Mouse (Mus musculus) kidney, embryonic 15.5 days (tissue): ENCODE measurements around the gene Kcnb1. TPM values are rescaled to one million over a fixed set of nuclear protein-coding genes. Genes with fewer than 3 reads are reported as not detected.

Experiments
- ATAC-seq: fragments of 200-750 bp; cut with Nextera tagmentation; replicated peaks from 2 replicates; pipeline ENCODE4 v1.8.0; 2017; ENCODE audit warnings: moderate TSS enrichment; ENCODE audit not compliant: low FRiP score
- H3K27ac ChIP-seq: fragments of 300-500 bp; sonication (generic); 2 replicates; pipeline ENCODE4 v1.5.1; 2015; ENCODE audit warnings: mild to moderate bottlenecking, inconsistent platforms
- H3K27me3 ChIP-seq: fragments of 300-500 bp; sonication (generic); 2 replicates; pipeline ENCODE4 v1.6.1; 2015; ENCODE audit warnings: inconsistent platforms
- H3K36me3 ChIP-seq: fragments of 300-500 bp; sonication (generic); 2 replicates; pipeline ENCODE4 v1.6.1; 2015; ENCODE audit warnings: inconsistent platforms
- H3K4me1 ChIP-seq: fragments of 300-500 bp; sonication (generic); 2 replicates; pipeline ENCODE4 v1.6.1; 2015; ENCODE audit warnings: inconsistent platforms
- H3K4me2 ChIP-seq: fragments of 300-500 bp; sonication (generic); 2 replicates; pipeline ENCODE4 v1.6.1; 2015; ENCODE audit warnings: moderate library complexity, mild to moderate bottlenecking, inconsistent platforms
- H3K4me3 ChIP-seq: fragments of 300-500 bp; sonication (generic); replicated peaks from 2 replicates; pipeline ENCODE4 v1.5.1; 2015; ENCODE audit warnings: mild to moderate bottlenecking, inconsistent platforms
- H3K9ac ChIP-seq: fragments of 300-500 bp; sonication (generic); 2 replicates; pipeline ENCODE4 v1.6.1; 2015; ENCODE audit warnings: mild to moderate bottlenecking, inconsistent platforms
- H3K9me3 ChIP-seq: fragments of 300-500 bp; sonication (generic); replicated peaks from 2 replicates; pipeline ENCODE4 v1.6.1; 2016; ENCODE audit warnings: inconsistent platforms
- WGBS: fragments of 180-500 bp; shearing (Covaris S2); methylation state at CpG from one replicate; pipeline ENCODE4 v1.1.7; 2015; ENCODE audit warnings: mixed read lengths; 5-methylcytosine and 5-hydroxymethylcytosine counted together
- polyA plus RNA-seq: library from polyadenylated mRNA; unstranded; fragments of >200 nt; fragmentation: Nextera tagmentation; extraction: Ambion mirVana; gene quantifications from 2 replicates; pipeline ENCODE4 v1.2.1, GENCODE M21; 2015

The Kcnb1 gene
- polyA plus RNA-seq, 1 experiment from 2014 or later = 1.9 TPM

GRCm38 (mm10) chr2:167061381-167062034 is 128.4 kb downstream of the Kcnb1 start:
- peaks cover 57% of the 10 kb centered on the region for H3K4me1 ChIP-seq
- H3K4me2 ChIP-seq = peak overlapping the region; percentile 79
- 12% methylated on average over 11 of the region's 11 CpGs for WGBS
- peak overlapping the region; percentile 88 for H3K27ac ChIP-seq
- H3K9ac ChIP-seq = peak overlapping the region; percentile 91
- no peaks in the 10 kb centered on the region for H3K27me3 ChIP-seq
- H3K36me3 ChIP-seq = peaks cover 41% of the 10 kb centered on the region
- peak overlapping the region; percentile 79 for H3K4me3 ChIP-seq
- ATAC-seq = no peak
- no peaks in the 10 kb centered on the region for H3K9me3 ChIP-seq

GRCm38 (mm10) chr2:167060761-167061160 is 129.2 kb downstream of the Kcnb1 start:
- no peak for ATAC-seq
- Histone ChIP-seq H3K9ac (peak overlapping the region; percentile 91), H3K4me1 (peaks cover 54% of the 10 kb centered on the region), H3K36me3 (peaks cover 41% of the 10 kb centered on the region), H3K27me3 (no peaks in the 10 kb centered on the region), H3K4me2 (peak overlapping the region; percentile 79), H3K9me3 (no peaks in the 10 kb centered on the region), H3K27ac (peak overlapping the region; percentile 88), H3K4me3 (peak overlapping the region; percentile 17)

DNA sequence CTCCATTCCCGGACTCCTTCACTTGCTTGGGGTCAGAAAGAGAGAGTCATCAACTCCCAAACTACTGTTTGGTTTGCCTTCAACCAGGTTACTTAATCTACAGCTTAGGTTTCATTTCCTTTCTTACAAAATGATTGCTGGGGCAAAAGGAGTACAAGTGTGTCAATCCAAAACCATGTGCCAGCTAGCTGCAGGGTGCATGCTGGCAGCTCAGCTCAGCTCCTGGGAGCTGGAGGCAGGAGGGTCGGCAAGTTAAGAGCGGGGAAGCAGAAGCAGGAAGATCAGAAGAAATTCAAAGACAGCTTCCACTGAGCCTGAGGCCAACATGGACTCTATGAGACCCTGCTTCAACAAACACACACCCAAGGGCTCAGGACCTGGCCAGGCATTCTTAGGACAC is 129.6 kb downstream of the Kcnb1 start:
- no peaks in the 10 kb centered on the region for H3K9me3 ChIP-seq
- no peak for ATAC-seq
- peaks cover 41% of the 10 kb centered on the region for H3K36me3 ChIP-seq
- peak overlapping the region; percentile 79 for H3K4me2 ChIP-seq
- WGBS = 53% methylated on average over 3 of the region's 3 CpGs
- peaks cover 50% of the 10 kb centered on the region for H3K4me1 ChIP-seq
- H3K27ac ChIP-seq = peak overlapping the region; percentile 88
- H3K27me3 ChIP-seq = no peaks in the 10 kb centered on the region
- H3K4me3 ChIP-seq = peak overlapping the region; percentile 17
- H3K9ac ChIP-seq = peak overlapping the region; percentile 91

GRCm38 (mm10) chr2:167059960-167060359 is 130.0 kb downstream of the Kcnb1 start:
- Histone ChIP-seq H3K4me1 (peaks cover 46% of the 10 kb centered on the region), H3K9me3 (no peaks in the 10 kb centered on the region), H3K9ac (peak overlapping the region; percentile 31; the same call in 1 of the 2 replicates), H3K27me3 (no peaks in the 10 kb centered on the region), H3K27ac (peak overlapping the region; percentile 88), H3K4me2 (peak overlapping the region; percentile 79), H3K4me3 (peak overlapping the region; percentile 19), H3K36me3 (peaks cover 41% of the 10 kb centered on the region)
- WGBS = 58% methylated on average over 12 of the region's 12 CpGs
- no peak for ATAC-seq

- no peaks in the 10 kb centered on the region for H3K9me3 ChIP-seq
- H3K27ac ChIP-seq = peak overlapping the region; percentile 88
- H3K9ac ChIP-seq = peak overlapping the region; percentile 31; the same call in 1 of the 2 replicates
- peaks cover 41% of the 10 kb centered on the region for H3K36me3 ChIP-seq
- WGBS = 60% methylated on average over 8 of the region's 8 CpGs
- peaks cover 45% of the 10 kb centered on the region for H3K4me1 ChIP-seq
- ATAC-seq = no peak
- H3K4me2 ChIP-seq = peak overlapping the region; percentile 79
- peak overlapping the region; percentile 19 for H3K4me3 ChIP-seq
- H3K27me3 ChIP-seq = no peaks in the 10 kb centered on the region
Measured at GRCm38 (mm10) chr2:167059536-167059935, 130.4 kb downstream of the Kcnb1 start.

- ATAC-seq = no peak
- Histone ChIP-seq H3K4me2 (peak overlapping the region; percentile 25), H3K9me3 (no peaks in the 10 kb centered on the region), H3K4me3 (no peak overlapping the region), H3K27ac (peak overlapping the region; percentile 88), H3K9ac (0 out of 2 replicates have a peak overlapping the region, but pooled peaks have one; percentile 31), H3K4me1 (peaks cover 46% of the 10 kb centered on the region), H3K36me3 (peaks cover 45% of the 10 kb centered on the region), H3K27me3 (no peaks in the 10 kb centered on the region)
- 54% methylated on average over 3 of the region's 3 CpGs for WGBS
Measured at GRCm38 (mm10) chr2:167058814-167059387, 131.1 kb downstream of the Kcnb1 start.

DNA sequence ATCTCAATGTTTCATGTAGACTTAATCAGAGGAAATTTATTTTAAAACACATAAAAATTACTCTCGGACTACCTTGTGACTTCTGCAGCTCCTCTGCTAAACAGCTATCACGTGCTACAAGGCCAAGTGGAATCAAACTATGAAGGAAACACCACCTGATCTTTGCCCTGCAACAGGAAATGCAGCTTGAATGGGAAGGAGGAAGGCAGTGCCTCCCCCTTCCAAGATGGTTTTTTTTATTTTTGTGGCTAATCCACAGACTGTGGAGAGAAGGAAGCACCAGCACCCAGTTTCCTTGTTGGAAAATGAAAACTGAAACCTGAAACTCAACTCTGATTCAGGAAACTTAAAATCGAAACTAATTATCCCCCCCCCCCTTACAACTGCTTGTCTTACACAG is 131.8 kb downstream of the Kcnb1 start:
- no peaks in the 10 kb centered on the region for H3K9me3 ChIP-seq
- H3K36me3 ChIP-seq = peaks cover 52% of the 10 kb centered on the region
- H3K4me2 ChIP-seq = peak overlapping the region; percentile 25; the same call in 1 of the 2 replicates
- H3K27ac ChIP-seq = peak overlapping the region; percentile 70
- 36% methylated on average over 3 of the region's 3 CpGs for WGBS
- peaks cover 51% of the 10 kb centered on the region for H3K4me1 ChIP-seq
- H3K27me3 ChIP-seq = no peaks in the 10 kb centered on the region
- no peak for ATAC-seq
- H3K4me3 ChIP-seq = no peak overlapping the region
- no peak overlapping the region for H3K9ac ChIP-seq

GRCm38 (mm10) chr2:167056942-167057323 is 133.0 kb downstream of the Kcnb1 start:
- H3K9me3 ChIP-seq = no peaks in the 10 kb centered on the region
- H3K4me3 ChIP-seq = no peak overlapping the region
- no peaks in the 10 kb centered on the region for H3K27me3 ChIP-seq
- WGBS = 87% methylated on average over 5 of the region's 5 CpGs
- H3K4me1 ChIP-seq = peaks cover 53% of the 10 kb centered on the region
- H3K27ac ChIP-seq = no peak overlapping the region
- H3K36me3 ChIP-seq = peaks cover 59% of the 10 kb centered on the region
- H3K9ac ChIP-seq = no peak overlapping the region
- no peak for ATAC-seq
- H3K4me2 ChIP-seq = no peak overlapping the region

DNA sequence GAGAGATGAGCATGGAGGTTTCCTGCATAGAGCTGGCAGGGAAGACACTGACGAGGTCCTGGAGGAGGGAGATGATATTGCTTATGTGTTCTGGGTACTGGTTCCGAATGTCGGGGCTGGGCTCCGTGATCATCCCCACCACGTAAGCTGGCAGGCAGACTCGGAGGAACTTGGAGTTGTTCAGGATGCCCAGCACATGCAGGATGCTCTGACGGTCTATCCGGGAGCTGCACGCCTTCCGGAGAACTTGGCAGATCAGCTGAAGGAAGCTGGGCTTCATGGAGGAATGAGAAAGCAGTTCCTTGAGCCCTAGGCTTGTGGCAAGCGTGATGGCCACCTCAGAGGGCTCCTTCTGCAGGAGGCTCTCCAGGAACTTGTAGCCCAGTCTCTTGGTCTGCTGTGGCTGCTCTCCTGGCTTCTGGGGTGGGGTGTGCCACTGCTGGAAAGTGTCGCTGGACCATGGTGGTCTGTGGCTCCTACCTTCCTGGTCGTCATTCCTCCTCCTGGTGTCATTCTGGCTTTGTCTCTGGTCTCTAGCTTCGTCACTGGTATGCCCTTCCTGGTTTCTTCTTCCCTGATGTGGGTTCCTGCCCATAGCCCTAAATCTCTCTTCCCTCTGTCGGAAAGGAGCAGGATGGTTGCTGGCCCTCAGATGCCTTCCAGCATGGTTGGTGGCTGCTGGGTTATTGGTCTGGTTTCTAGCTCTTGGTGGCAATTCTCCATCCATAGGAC is 133.6 kb downstream of the Kcnb1 start:
- 96% methylated on average over 15 of the region's 15 CpGs for WGBS
- Histone ChIP-seq H3K27ac (no peak overlapping the region), H3K9me3 (no peaks in the 10 kb centered on the region), H3K9ac (no peak overlapping the region), H3K27me3 (no peaks in the 10 kb centered on the region), H3K36me3 (peaks cover 65% of the 10 kb centered on the region), H3K4me3 (no peak overlapping the region), H3K4me2 (no peak overlapping the region), H3K4me1 (peaks cover 48% of the 10 kb centered on the region)
- ATAC-seq = no peak

DNA sequence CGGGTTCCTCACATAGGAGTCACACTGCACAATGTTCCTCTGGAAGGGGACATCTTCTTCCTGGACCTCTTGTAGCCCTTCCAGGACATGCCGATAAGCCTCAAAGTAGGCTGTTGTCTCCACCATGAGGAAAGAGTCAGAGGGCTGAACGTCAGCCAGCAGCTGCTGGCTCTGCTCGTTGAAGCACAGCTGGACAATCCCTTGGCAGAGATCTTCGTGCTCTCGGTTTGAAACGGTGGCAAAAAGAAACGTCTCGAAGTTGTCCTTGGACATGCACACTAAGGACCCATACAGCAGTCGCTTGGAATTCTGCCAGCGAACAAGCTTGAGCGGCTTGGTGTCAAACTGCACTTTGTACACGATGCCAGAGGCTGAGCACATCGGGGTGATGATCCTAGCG is 134.6 kb downstream of the Kcnb1 start:
- no peak overlapping the region for H3K9ac ChIP-seq
- ATAC-seq = no peak

GRCm38 (mm10) chr2:167053127-167053844 is 136.7 kb downstream of the Kcnb1 start:
- ATAC-seq = no peak
- Histone ChIP-seq H3K27me3 (no peaks in the 10 kb centered on the region), H3K36me3 (peaks cover 81% of the 10 kb centered on the region), H3K9ac (no peak overlapping the region), H3K4me3 (no peak overlapping the region), H3K27ac (0 out of 2 replicates have a peak overlapping the region, but pooled peaks have one; percentile 7), H3K4me2 (no peak overlapping the region), H3K9me3 (no peaks in the 10 kb centered on the region), H3K4me1 (peaks cover 21% of the 10 kb centered on the region)
- 63% methylated on average over 9 of the region's 9 CpGs for WGBS

More for the DNA sequence above, 134.6 kb downstream of the Kcnb1 start:
- WGBS = 86% methylated on average over 15 of the region's 15 CpGs
- Histone ChIP-seq H3K27me3 (no peaks in the 10 kb centered on the region), H3K4me1 (peaks cover 39% of the 10 kb centered on the region), H3K4me3 (no peak overlapping the region), H3K9me3 (no peaks in the 10 kb centered on the region), H3K27ac (no peak overlapping the region), H3K36me3 (peaks cover 68% of the 10 kb centered on the region), H3K4me2 (no peak overlapping the region)
